Mouse (Mus musculus) kidney, postnatal 10 days (tissue): ENCODE results near the gene Il2rg.

Experiments
- DNase-seq: peaks from one replicate; pipeline ENCODE4 v3.0.0; 2021; ENCODE audit warnings: mixed read lengths

Il2rg gene

GRCm38 (mm10) chrX:101260441-101261325 lies 7.4 kb downstream of the Il2rg start:
- DNase-seq: no peak

- DNase-seq: peak; percentile 44
These were observed 11.5 kb downstream of the Il2rg start for GRCm38 (mm10) chrX:101256603-101257002.

GRCm38 (mm10) chrX:101254740-101255139 lies 13.3 kb downstream of the Il2rg start:
- peak; percentile 21 for DNase-seq

- peak; percentile 92 for DNase-seq
These were observed 13.9 kb downstream of the Il2rg start, which contains the start of gene Foxo4 for GRCm38 (mm10) chrX:101253952-101254729. TSS of gene Foxo4 (plus strand) at chrX:101254528.

GRCm38 (mm10) chrX:101245011-101245410 lies 23.0 kb downstream of the Il2rg start:
- DNase-seq: no peak

- DNase-seq: no peak
These were observed 45.3 kb downstream of the Il2rg start for GRCm38 (mm10) chrX:101222796-101223162.

- DNase-seq: peak; percentile 87
These were observed 45.9 kb downstream of the Il2rg start, which contains the start of gene Snx12 for GRCm38 (mm10) chrX:101221834-101222795. TSS of gene Snx12 (minus strand) at chrX:101222563.
